Mouse (Mus musculus): ENCODE data around the gene Eln.

The Eln gene

GRCm38 (mm10) chr5:134743991-134744390 lies 3.1 kb downstream of the Eln start:
- no peak for DNase-seq (ENCODE audit: low spot score in 2 of 2)

DNA sequence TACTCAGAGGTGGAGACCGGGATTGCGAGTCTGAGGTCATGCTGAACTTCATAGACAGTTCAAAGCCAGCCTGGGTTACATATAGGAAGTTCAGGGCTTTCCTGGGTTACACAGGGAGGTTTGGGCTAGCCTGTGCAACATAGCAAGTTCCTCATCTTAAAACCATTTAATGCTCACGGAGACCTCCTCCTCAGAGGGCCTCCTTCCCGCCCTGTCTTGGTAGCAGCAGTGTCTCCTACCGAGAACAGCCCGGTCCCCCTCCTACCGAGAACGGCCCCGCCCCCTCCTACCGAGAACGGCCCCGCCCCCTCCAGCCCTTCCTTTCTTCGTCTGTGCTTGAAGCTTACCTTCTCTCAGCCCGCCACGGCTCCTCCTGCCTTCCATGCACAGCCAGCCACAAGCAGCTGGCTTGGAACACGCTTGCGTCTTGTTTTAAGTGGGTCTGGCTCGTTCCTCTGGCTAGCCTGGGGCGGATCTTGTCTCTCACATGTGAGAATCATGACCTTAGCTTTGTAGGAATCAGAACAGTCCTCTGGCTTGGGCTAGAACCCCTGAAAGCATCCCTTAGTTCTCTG lies 4.8 kb downstream of the Eln start:
- no peak for DNase-seq (ENCODE audit: low spot score in 2 of 2)

GRCm38 (mm10) chr5:134740501-134741341 lies 6.4 kb downstream of the Eln start:
- no peak for DNase-seq (ENCODE audit: low spot score in 2 of 2)

DNA sequence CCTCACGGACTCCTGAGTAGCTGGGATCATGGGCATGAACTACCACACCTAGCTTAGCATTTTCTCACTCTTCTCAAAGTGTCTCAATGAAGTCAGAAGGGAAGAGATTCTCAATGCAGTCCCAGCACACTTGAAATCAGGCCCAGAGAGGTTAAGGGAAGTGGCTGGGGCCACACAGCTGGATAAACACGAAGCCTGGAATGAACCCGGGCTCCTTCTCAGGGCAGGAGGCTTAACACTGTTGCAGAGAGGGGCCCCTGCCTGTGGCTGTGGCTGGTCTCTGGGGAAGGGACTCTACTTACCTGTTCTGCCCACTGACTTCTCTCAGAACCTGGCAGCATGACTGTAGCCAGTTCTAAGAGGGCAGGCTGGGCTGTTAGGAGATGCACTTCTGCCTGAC lies 7.2 kb downstream of the Eln start:
- no peak for DNase-seq (ENCODE audit: low spot score in 2 of 2)

DNA sequence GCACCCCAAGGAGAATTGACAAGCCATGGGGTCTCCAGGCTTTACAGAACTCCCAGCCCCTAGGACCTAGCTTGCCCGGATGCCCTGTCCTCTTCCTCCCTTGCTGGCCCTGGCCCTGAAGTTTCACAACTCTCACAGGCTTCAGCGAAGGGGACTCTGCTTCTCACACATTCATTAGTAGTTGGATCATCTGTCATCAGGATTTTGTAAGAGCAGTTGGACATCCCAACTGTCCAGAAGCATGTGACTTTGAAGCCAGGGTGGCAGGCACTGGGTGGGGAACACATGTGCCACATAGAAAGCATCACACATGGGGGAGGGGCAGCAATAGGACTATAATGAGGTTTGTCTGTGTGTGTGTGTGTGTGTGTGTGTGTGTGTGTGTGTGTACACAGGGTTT lies 12.2 kb downstream of the Eln start:
- no peak for DNase-seq (ENCODE audit: low spot score in 2 of 2)

DNA sequence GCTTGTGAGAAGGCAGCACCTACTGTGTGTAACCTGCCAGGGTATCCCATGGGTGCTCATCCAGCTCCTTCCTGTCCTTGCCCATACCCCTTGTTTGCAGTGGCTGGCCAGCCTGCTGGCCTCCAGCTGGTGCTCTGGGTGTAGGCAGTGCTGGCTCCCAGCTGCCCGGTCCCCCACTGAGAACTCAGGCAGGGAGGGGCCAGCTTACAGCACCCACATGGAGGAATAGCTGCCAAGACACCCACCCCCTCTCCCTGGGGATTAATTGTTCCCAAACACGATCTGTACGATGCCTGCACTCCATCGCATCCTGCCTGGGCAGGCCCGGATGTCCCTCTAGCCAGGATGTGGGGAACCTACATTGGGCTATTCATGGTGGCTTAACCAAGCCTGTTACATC lies 13.1 kb downstream of the Eln start:
- DNase-seq (ENCODE audit: low spot score in 2 of 2) = no peak

- no peak for DNase-seq (ENCODE audit: low spot score in 2 of 2)
Observed at GRCm38 (mm10) chr5:134733241-134733640, 13.9 kb downstream of the Eln start.

DNA sequence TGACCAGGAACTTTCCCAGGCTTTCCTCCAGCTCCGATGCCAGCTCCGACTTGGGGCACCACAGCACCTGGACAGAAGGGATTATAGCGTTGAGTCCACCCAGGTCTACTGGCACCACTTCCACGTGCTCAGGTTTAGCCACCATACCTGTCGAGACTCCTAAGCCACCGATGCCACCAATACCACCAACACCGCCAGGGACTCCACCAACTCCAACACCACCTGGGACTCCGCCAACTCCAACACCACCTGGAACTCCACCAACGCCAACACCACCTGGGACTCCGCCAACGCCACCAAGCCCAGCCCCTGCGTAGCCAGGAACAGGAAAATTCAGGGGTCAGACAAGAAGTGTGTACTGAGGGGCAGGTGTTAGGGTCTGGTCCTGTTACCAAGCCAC lies 18.0 kb downstream of the Eln start:
- DNase-seq (ENCODE audit: low spot score in 2 of 2) = no peak

DNA sequence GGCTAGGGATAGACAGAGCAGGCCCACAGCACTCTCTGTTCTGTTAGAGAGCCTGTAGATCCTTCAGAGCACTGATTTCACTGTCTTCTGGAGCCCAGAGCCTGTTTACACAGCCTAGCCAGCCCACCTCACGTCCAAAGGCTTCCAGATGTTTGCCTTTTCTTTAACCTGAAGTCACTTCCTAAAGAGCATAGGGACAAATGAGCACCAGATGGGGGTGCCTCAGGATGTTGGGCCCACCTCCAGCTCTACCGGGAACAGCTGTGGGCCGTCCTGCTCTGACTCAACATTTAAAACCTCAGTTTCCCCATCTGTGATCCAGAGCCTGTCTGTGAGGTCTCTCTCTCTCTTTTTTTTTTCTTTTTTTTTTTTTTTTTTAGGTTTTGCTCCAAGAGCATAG lies 18.6 kb downstream of the Eln start:
- DNase-seq (ENCODE audit: low spot score in 2 of 2) = no peak

DNA sequence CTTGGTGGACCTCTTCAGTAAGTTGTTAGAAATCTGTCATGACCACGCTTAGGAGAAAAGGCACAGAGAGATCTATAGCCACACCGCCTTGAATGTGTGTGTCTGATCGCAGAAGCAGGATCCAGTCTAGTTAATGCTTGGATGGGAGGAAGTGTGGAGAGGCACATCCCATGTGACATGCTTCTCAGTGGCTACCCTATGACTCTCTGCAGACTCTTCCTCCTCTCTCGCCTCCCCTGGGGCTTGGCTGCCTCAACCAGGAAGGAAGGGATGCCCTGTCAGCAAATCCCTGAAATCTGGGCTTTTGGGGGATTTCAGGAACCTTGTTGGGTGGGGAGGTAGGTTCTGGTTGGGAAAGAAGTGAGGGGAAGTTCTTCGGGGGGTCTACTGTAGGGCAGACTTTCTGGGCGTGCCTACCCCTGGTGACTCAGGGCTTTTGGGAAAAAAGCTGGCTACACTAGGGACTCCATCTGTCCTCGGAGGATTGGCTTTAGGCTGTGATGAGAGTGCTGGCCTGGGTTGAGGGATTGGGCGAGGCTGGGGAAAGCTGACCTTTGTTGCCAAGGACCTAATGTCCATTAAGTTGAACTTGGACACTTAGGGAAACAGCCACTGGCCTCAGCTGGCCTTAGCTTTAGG lies 20.0 kb downstream of the Eln start:
- no peak for DNase-seq (ENCODE audit: low spot score in 2 of 2)

GRCm38 (mm10) chr5:134725299-134725698 lies 21.8 kb downstream of the Eln start:
- DNase-seq (ENCODE audit: low spot score in 2 of 2) = no peak

GRCm38 (mm10) chr5:134720058-134720457 lies 27.1 kb downstream of the Eln start:
- no peak for DNase-seq (ENCODE audit: low spot score in 2 of 2)

DNA sequence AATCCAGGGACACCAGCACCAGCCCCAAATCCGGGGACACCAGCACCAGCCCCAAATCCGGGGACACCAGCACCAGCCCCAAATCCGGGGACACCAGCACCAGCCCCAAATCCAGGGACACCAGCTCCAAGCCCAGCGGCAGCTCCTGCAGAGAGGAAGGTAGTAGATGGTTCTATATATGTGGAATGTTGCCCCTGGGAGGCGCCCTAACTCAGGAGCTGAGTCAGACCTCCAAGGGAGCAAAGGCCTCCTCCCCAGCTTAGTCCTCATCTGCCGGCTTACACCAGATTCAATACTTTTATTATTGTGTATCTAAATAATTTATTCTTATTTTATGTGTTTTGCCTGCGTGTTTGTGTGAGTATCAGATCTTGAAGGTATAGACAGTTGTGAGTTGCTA lies 36.0 kb downstream of the Eln start:
- DNase-seq (ENCODE audit: low spot score in 2 of 2) = no peak

- DNase-seq (ENCODE audit: low spot score in 2 of 2) = no peak
Observed at GRCm38 (mm10) chr5:134709275-134709674, 37.8 kb downstream of the Eln start.

- peak in 1 of 2 experiments; percentile 62 for DNase-seq (ENCODE audit: low spot score in 2 of 2)
Observed at GRCm38 (mm10) chr5:134704157-134704556, 43.0 kb downstream of the Eln start.

DNA sequence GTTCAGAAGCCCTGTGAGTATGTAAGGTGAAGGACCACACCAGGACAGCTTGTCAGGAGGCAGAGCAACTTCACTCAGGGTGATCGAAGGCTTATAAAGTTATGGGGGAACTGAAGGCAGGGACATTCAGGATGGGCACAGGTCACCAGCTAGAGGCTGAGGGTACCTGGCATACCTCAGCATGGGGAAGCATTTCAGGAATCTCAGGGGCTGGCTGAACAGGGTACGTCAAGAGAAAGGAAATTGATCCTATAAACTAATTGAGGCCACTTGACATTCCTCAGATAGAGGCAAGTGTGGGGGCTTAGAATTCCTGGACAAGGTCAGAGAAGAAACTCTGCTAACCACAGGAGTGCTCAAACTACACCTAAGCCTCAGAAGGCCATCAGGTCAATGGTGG lies 51.6 kb downstream of the Eln start:
- DNase-seq (ENCODE audit: low spot score in 2 of 2) = no peak

DNA sequence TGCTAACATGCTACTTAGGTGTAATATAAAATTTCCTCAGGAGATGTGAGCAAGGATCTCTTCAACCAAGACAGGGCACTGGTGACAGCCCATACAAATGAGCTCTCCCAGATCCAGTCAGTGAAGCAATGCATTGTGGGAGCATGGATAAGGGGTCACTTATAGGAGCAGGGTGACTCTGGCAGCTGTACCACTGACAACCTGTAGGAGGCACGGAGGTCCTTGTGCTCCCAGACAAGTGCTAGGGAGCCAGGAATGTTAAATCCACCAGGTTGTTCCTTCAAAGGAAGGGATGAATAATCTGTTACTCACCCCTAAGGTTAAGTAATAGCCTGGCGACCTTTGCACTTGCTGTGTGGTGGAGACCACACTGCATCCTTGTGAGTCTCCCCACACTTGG lies 52.0 kb downstream of the Eln start:
- no peak for DNase-seq (ENCODE audit: low spot score in 2 of 2)

DNA sequence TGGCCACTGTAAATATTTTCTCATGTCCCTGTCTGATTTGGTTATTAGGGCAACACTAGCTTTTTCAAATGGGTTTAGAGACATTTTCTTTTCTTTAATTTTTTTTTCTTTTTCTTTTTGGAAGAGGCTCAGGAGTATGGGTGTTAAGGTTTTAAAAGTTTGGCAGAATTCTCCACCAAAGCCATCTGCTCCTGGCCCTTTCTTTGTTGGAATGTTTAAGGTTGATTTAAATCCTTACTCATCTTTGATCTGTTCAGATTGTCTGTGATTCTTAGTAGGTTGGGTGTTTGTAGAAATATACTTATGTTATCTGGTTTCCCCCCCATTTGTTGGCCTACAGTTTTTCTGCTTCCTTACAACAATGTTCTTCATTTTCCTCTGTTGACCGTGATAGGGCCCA lies 54.4 kb downstream of the Eln start:
- DNase-seq (ENCODE audit: low spot score in 2 of 2) = no peak

DNA sequence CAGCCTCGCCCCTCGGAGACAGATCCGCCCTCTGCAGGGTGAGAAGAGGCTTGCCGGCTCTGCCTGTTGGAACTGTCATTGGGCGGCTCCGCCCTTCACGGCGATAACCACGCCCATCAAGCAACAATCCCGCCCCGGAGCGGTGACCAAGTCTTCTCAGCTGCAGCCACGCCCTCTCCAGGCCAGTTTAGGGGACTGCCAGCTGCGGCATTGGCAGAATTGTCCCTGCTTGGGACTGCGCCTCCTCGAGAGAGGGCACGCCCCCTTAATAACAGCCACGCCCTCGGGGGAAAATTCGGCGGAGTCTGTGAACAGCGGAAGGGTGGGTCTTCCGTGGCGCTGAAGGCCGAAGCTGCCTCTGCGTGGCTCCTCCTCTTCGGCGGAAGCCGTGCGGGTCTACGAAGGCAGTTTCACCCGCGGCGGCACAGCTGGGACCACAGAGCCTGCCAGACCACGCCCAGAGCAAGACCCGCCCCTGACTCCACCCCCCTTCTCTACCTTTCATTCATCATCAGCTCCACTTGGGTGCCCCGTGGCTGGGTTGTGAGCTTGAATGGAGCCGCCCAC lies 58.3 kb downstream of the Eln start:
- peak; percentile 98 to 99 for DNase-seq (ENCODE audit: low spot score in 2 of 2)

DNA sequence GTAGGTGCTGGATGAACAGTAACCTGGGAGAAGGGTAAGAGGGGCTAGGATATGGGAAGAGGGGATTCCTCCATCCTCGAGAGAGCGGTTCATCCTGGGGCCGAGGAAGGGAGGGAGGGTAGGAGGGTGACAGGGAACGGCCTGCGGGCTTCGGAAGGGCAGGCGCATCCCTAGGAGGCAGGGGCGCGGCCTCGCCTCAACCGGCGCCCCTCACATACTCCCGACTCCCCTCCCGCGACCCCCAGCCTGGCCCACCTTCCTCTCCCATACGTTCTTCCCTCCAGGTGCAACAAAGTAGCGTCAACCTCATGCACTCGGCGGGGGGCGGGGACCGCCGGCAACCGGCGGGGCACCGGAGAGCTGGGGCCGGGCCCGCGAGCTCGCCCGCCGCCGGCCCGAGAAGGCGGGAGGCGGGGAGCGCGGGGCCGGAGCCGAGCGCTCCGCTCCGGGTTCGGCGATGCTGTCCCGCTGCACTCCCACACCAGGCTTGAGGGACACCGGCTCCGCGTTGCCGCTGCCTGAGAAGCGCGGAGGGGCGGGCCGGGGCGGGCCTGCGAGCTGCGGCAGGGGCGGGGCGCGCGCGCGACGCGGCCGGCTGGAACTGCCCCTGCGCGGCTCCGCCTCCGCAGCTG lies 58.9 kb downstream of the Eln start, which contains the start of gene Limk1:
Gene Limk1, minus strand, starts transcription at position 513 of the 632 bp plus-strand sequence.
- no peak for DNase-seq (ENCODE audit: low spot score in 2 of 2)

GRCm38 (mm10) chr5:134687187-134687586 lies 59.9 kb downstream of the Eln start:
- no peak for DNase-seq (ENCODE audit: low spot score in 2 of 2)

DNA sequence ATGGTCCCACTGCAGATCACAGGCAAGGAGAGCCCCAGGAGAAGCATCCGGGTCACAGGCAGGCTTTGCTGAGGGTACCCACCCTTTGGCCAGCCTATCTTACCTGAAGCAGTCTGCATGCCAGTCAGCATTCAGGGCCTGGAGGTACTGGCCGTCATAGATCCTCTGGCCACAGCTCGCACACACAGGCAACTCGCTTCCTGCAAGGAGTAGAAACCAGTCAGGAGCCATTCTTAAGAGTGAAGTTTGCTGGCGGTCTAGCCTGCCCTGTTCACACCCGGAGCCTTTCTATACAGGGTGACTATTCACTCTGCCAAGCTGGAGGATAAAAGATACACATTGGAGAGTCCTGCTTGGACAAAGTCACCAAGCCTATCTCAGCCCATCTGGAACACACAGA lies 60.6 kb downstream of the Eln start:
- no peak for DNase-seq (ENCODE audit: low spot score in 2 of 2)

Data from frontal cortex, postnatal 10 days (tissue).